Mouse (Mus musculus): ENCODE data around the gene Ilk.

Ilk gene

DNA sequence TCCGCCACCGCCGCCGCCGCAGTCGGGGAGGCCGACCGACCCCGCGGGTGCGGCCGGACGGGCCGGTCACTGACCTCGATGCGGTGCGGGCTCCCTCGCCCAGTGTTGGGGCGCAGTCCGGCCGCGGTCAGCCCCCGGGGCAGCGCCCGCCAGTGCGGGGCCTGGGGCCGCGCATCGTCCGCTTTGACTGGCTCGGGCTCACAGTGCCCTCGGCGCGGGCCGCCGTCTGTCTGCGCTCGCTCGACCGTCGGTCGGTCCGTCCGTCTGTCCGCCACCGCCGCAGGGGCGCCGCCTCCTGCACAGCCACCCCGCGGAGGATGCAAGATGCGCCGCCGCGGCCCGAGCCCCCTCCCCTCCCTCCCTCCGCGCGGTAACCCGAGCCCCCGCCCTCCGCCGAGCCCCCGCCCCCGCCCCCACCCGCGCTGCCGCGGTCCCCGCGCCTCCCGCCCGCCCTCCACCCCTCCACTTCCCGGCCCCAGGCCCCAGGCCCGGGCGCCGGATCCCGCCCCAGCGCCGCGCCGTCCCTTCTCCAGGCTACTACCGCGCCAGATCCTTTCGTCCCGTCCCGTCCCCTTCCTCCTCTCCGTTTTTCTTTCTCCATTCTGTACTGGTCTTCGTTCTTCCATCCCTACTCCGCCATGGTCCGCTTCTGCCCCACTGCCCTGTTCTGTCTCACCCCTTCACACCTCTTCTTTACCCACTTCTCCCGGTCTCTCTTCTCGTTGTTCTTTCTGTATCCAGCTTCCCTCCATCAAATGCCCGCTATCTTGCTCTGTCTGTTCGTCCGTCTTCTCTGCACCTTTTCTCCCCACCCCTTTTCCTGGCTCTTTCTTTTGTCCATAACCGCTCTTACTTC is 51.1 kb downstream of the Ilk start, which contains the start of gene Dchs1:
Gene Dchs1, minus strand, starts transcription at position 370 of the 856 bp plus-strand sequence.
- no peak for DNase-seq

- no peak for DNase-seq
Observed at GRCm38 (mm10) chr7:105791147-105791546, 54.8 kb downstream of the Ilk start.
